Mouse (Mus musculus) liver, embryonic 12.5 days (tissue): ENCODE measurements around the gene Hist1h2ao. TPM values are rescaled to one million over a fixed set of nuclear protein-coding genes. Genes with fewer than 3 reads are reported as not detected.

Experiments used
- microRNA-seq: library from miRNA; unstranded; fragments of <30 nt; microRNA quantifications from one replicate; pipeline ENCODE4, GENCODE M21; 2017
- polyA plus RNA-seq: library from polyadenylated mRNA; unstranded; fragments of >200 nt; fragmentation: Nextera tagmentation; extraction: Ambion mirVana; gene quantifications from 2 replicates; pipeline ENCODE4 v1.2.1, GENCODE M21; 2016

Hist1h2ao gene
- polyA plus RNA-seq, 1 experiment from 2014 or later = not detected

Small RNA genes within 50 kb of the gene (microRNA-seq; reads per million reads assigned to microRNA genes)
- gene Gm19658 (not detected), gene Gm44346 (1.1 reads per million), gene Gm44466 (not detected)

Other genes starting within 250 kb of the Hist1h2ao start
- not detected in 2 replicates for gene Olfr1364, start 228.7 kb upstream of the Hist1h2ao start, polyA plus RNA-seq
- gene Olfr1362, start 196.4 kb upstream of the Hist1h2ao start, polyA plus RNA-seq = not detected in 2 replicates
- gene Olfr11, start 167.9 kb upstream of the Hist1h2ao start, polyA plus RNA-seq = not detected in 2 replicates
- not detected in 2 replicates for gene Olfr1361, start 147.1 kb upstream of the Hist1h2ao start, polyA plus RNA-seq
- not detected in 2 replicates for gene Olfr1360, start 133.1 kb upstream of the Hist1h2ao start, polyA plus RNA-seq
- not detected in 2 replicates for gene Olfr1359, start 112.4 kb upstream of the Hist1h2ao start, polyA plus RNA-seq
- gene Hist1h2bl, start 94.3 kb upstream of the Hist1h2ao start, polyA plus RNA-seq = 1.5 and 1.7 TPM in 2 replicates
- 13.8 and 17.6 TPM in 2 replicates for gene Hist1h2ai, start 94.0 kb upstream of the Hist1h2ao start, polyA plus RNA-seq
- 8.3 and 14.2 TPM in 2 replicates for gene Hist1h3h, start 92.8 kb upstream of the Hist1h2ao start, polyA plus RNA-seq
- gene Hist1h2bm, start 88.4 kb upstream of the Hist1h2ao start, polyA plus RNA-seq = 6.4 and 6.5 TPM in 2 replicates
- 0.59 and 0.75 TPM in 2 replicates for gene Hist1h4j, start 75.4 kb upstream of the Hist1h2ao start, polyA plus RNA-seq
- 3.7 and 5.9 TPM in 2 replicates for gene Hist1h4k, start 60.0 kb upstream of the Hist1h2ao start, polyA plus RNA-seq
- 42.8 and 58.5 TPM in 2 replicates for gene Hist1h2ak, start 56.6 kb upstream of the Hist1h2ao start, polyA plus RNA-seq
- 8.6 and 8.9 TPM in 2 replicates for gene Hist1h2bn, start 56.3 kb upstream of the Hist1h2ao start, polyA plus RNA-seq
- gene Hist1h1b, start 29.8 kb upstream of the Hist1h2ao start, polyA plus RNA-seq = 41.6 and 43.0 TPM in 2 replicates
- 169 and 188 TPM in 2 replicates for gene Hist1h3i, start 27.1 kb upstream of the Hist1h2ao start, polyA plus RNA-seq
- 11.2 and 14.0 TPM in 2 replicates for gene Hist1h2an, start 23.2 kb upstream of the Hist1h2ao start, polyA plus RNA-seq
- 3.6 and 5.6 TPM in 2 replicates for gene Hist1h2bp, start 23.0 kb upstream of the Hist1h2ao start, polyA plus RNA-seq
- gene Hist1h2bq, start 268 bp upstream of the Hist1h2ao start, polyA plus RNA-seq = 24.4 and 26.2 TPM in 2 replicates
- gene Hist1h4m, start 1.3 kb downstream of the Hist1h2ao start, polyA plus RNA-seq = not detected in 2 replicates
- gene Hist1h4n, start 21.7 kb downstream of the Hist1h2ao start, polyA plus RNA-seq = 20.8 and 25.3 TPM in 2 replicates
- 5,867 and 6,049 TPM in 2 replicates for gene Hist1h2ap, start 23.0 kb downstream of the Hist1h2ao start, polyA plus RNA-seq
- gene Hist1h2br, start 23.3 kb downstream of the Hist1h2ao start, polyA plus RNA-seq = 25.4 and 26.3 TPM in 2 replicates
- gene Zfp184, start 134.6 kb downstream of the Hist1h2ao start, polyA plus RNA-seq = 1.9 and 2.5 TPM in 2 replicates
- not detected in 2 replicates for gene Pom121l2, start 170.7 kb downstream of the Hist1h2ao start, polyA plus RNA-seq
- 0.22 and 0.33 TPM in 2 replicates for gene Prss16, start 199.3 kb downstream of the Hist1h2ao start, polyA plus RNA-seq
- 9.3 and 17.8 TPM in 2 replicates for gene Hist1h2ah, start 225.1 kb downstream of the Hist1h2ao start, polyA plus RNA-seq
- 4.4 and 4.8 TPM in 2 replicates for gene Hist1h2bk, start 225.4 kb downstream of the Hist1h2ao start, polyA plus RNA-seq
- 44.1 and 49.4 TPM in 2 replicates for gene Hist1h4i, start 230.9 kb downstream of the Hist1h2ao start, polyA plus RNA-seq
- gene Hist1h2ag, start 232.5 kb downstream of the Hist1h2ao start, polyA plus RNA-seq = 24.0 and 28.2 TPM in 2 replicates
- 14.5 and 17.1 TPM in 2 replicates for gene Hist1h2bj, start 232.7 kb downstream of the Hist1h2ao start, polyA plus RNA-seq